Mouse (Mus musculus): ENCODE results near the gene Pts.

DNA sequence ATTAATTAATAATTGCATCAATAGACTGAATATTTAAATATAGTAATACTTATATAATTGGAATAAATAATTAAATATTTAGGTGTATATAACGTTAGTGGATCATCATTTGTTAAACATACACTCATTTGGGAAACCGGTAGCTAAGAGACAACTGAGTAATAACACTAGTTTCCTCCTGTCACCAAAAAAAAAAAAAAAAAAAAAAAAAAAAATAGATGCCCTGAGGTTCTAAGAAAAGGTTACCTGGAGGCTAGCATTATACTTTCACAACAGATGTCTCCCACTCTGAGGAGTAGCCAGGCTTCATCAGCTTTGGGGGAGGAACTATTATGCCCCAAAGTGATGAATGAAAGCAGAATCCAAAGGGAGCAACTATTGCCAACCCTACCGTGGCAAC, 28.7 kb downstream of the Pts start:
- TF ChIP-seq CTCF (IDR thresholded peaks at IDR 0.05; ENCODE audit: borderline replicate concordance, insufficient read depth, low read length) = no peak
- TF ChIP-seq POLR2A (IDR thresholded peaks at IDR 0.05; ENCODE audit: low read depth, low read length) = no peak

Data from embryonic fibroblast, embryonic 13.5 days (primary cell).